Mouse (Mus musculus) MN1 (cell line): ENCODE measurements around the gene Taf6l.

Experiments used
- DNase-seq: peaks from one replicate; pipeline ENCODE4 v3.0.0-alpha.2; 2016; ENCODE audit warnings: low spot score

Taf6l gene

DNA sequence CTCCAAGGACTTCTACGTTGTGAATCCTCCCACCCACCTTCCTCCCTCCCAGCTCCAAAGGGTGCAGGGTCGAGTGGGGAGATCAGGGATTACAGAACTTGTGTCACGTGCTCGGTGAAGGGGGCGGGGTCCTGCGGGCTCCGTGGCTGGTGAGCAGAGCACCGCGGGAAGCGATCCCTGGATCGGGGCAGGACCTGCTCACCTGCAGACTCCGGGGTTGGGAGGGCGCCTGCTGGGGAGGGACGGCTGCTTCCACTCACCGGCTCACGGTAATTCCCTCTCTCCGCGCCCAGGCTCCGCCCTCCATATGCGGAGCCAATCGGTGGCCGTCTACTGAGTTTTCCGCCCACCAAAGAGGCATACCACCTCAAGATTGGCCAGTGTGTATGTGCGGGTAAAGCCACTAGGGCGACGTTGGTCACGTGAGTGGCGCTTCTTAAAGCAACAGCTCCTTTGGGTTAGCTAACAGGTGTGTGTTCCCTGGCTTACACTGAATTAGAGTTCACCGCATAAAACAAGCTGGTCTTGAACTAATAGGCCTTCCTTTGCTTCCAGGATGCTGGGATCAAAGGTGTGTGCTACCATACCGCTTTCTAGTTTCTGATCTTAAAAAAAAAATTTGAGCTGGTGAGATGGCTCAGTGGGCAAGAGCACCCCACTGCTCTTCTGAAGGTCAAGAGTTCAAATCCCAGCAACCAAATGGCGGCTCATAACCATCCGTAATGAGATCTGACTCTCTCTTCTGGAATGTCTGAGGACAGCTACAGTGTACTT lies at the start of gene Taf6l:
Taf6l (minus strand) TSS at position 410 of the 774 bp plus-strand sequence.
- peak; percentile 91 for DNase-seq

DNA sequence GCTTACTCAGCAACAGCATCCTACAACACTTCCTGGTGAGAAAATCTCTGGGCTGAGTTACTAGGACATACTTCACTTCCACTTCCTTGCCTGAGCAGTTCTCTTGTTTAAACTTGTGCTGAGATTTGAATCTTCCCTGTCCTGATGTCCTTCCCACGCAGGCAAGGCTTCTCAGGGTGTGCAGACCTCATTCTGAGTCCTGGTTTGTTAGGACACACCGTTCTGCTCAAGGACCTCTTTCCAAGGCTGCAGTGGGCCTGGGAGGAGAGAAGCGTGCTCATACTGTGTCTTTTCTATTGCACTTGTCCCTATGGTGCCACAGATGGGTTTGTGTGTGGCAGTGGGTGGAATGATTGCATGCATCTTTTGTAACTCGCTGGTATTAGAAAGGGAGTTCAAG lies 46.8 kb upstream of the Taf6l start:
- no peak for DNase-seq

DNA sequence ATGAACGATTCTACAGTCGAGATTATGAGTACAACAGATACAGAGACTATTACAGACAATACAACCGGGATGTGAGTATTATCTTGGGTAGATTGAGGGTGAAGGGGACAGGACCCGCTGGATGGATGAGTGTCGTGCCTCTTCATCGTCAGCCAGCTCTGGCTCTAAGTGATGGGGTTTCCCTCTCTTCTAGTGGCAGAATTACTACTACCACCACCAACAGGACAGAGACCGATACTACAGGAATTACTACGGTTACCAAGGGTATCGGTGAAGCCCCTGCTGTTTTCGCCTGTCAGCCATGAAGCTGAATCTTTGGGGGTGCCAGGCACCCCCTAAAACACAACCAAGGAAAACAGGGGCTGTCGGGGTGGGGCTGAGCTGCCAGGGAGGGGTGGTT lies 45.0 kb upstream of the Taf6l start:
- DNase-seq = no peak

DNA sequence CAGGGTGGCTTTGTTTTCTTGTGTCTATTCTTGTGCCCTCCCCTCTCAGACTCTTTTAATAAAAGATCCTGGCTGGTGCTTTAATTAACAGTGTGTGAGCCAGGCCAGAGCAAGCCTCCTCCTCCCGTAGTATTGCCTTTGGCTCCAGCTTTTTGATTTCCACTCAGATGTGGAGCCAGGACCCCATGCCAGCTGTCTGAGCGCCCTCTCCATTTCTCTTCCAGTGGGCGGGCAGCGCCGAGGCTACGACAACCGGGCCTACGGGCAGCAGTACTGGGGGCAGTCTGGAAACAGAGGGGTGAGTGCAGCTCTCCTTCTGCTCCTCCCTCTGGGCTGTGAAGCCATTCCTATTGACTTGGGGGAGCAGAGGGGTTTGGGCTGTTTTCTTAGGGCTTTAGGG lies 44.4 kb upstream of the Taf6l start:
- no peak for DNase-seq

DNA sequence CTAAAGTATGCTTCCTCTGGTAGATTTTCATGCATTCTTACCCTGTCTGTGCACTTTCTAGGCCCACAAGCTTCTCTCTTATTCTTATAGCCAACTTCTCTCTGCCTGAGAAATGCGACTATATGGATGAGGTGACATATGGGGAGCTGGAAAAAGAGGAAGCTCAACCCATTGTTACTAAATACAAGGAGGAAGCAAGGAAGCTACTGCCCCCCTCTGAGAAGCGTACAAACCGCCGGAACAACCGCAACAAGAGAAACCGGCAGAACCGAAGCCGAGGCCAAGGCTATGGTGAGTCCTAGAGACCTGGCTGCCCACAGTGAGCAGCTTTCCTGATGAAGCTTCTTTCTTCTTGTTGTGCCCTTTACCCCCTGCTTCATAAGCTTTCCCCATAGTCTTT lies 43.4 kb upstream of the Taf6l start, which contains the start of gene AC129217.1:
AC129217.1 (plus strand) TSS at position 114 of the 400 bp plus-strand sequence.
- DNase-seq = no peak

DNA sequence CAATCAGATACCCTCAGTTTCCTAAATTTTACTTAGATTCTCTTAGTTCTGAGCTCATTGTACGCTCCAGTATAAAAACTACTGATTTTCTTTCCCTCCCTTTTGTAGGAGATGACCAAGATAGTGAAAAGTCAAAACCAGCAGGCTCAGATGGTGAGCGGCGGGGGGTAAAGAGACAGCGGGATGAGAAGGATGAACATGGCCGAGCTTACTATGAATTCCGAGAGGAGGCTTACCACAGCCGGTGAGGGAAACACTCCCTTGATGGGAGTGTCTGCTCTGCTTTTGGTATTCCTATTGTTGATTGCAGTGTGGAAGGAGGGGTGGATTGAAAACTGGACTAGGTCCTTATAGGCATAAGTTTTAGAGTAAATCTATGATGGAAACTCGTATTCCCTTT lies 36.5 kb upstream of the Taf6l start:
- no peak for DNase-seq

DNA sequence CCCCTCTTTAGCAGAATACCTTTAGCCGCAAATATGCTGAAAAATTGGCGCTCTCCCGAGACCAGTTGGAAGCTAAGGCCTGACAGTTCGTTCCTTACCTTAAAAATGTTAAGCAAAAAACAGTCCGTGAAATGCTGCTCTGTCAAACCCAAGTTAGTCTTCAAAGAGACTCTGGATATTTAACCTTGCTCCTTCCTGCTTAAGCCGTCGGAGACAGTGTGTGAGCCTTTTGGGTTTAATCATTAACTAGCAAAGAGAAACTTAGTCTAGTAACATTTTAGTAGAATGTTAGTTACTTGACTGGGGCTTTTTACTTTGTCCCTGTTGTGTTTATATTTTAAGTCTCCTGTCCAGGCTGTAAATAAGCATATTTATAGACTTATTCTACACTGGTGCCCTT lies 34.9 kb upstream of the Taf6l start:
- no peak for DNase-seq

DNA sequence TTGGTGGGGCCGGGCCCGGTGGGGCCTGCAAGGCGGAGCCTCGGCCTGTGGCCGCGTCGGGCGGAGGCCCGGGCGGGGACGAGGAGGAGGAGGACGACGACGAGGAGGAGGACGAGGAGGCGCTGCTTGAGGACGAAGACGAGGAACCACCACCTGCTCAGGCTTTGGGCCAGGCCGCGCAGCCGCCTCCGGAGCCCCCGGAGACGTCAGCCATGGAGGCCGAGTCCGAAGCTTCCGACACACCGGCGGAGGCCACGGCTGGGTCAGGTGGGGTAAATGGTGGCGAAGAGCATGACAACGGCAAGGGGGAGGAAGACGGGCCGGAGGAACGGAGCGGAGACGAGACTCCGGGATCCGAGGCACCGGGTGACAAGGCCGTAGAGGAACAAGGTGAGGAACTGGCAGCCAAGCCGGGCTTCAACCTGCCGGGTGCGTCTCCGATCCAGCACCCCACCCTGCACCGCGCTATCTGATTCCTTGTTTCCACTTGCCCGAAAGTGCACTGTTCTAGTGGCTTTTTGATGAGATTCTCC lies 34.3 kb upstream of the Taf6l start:
- no peak for DNase-seq

DNA sequence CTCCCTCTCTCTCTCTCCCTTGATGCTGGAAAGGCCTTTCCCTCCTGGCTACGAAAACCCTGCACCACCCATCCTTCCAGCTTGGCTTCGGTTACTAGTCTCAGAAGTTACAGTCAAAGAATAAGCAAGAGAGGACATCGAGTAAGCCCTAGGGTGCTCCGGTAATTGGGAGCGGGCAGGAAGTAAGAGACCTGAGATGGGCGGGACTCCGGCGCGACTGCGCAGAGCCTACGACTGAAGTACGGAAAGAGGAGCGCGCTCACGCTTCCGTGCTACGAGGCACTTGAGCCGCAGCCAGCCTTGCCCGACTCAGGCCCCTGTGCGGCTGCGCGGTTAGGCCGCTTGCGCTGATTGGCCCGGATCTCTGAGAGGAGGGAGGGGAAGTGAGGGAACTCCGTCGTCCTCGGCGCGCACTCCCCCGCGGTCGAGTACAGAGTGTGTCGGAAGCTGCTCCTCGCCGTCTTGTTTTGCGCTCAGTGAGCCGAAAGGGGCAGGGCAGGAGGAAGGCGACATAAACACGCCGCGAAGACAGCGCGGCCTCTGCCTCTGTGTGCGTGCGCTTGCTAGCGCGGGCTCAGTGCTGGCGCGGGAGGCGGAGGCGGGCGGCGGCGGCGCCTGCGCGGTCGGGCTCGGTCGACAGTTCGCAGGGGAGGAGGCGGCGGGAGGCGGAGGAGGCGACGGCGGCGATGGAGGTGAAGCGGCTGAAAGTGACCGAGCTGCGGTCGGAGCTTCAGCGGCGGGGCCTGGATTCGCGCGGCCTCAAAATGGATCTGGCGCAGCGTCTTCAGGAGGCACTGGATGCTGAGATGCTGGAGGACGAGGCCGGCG lies 33.6 kb upstream of the Taf6l start, which contains the start of gene Hnrnpul2:
Hnrnpul2 (plus strand) TSS at position 415 of the 828 bp plus-strand sequence.
- DNase-seq = peak; percentile 96

DNA sequence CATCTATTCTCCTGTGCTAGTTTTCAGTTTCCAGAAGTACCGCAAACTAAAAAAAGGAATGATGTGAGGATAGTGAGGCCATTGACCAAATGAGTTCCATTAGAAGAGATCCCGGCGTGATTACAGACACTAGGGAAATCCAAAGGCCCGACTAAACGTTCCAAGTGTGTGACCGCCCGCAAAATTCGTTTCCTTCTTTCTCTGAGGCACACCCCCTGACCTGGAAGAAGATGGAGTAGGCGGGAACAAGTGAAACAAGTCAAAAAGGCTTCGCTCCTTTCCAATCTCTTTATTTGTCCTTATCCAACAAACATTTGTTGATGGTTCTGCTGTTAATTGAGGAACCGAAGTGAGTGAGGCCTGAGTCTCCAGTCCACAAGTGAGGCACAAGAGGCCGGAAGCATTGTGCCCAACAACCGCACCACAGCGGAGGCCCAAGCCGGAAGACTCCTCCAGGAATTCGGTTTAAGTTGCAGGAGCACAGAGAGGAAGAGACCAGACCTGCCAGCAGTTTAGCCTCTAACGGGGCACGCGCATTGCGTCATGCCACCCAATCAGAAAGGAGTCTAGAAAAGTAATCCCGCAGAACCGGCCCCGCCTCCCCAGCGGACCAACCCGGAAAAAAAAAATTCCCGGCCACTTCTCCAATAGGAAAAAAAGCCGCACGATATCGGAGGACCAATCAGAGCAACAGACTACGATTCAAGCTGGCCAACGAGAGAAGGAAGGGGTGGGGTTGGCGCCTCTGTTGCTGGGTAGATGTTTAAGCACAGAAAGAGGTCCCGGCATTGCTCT lies 32.8 kb upstream of the Taf6l start, which contains the start of gene Ttc9c:
Ttc9c (minus strand) TSS at position 533 of the 795 bp plus-strand sequence.
- peak; percentile 97 for DNase-seq

DNA sequence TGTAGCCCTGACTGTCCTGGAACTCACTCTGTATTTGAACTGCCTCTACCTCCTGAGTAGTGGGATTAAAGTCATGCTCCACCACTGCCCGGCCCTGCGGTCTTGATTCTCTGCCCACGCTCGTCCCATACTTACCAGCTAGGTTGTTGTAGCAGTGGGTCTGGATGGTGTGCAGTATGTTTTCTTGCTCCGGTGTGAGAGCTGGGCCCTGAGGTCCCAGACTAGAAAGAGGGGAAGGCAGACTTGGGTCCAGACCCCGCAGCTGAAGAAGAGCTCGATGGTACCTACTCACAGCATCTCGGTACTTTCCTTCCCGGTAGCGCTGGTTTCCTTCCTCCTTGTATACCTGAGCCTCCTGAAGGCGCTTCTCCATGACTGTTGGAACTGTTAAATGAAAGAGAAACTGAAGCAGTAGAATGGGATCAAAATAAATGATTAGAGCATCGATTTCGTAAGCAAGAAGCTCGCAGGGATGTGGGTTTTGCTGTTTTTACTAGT lies 32.1 kb upstream of the Taf6l start:
- DNase-seq = no peak

DNA sequence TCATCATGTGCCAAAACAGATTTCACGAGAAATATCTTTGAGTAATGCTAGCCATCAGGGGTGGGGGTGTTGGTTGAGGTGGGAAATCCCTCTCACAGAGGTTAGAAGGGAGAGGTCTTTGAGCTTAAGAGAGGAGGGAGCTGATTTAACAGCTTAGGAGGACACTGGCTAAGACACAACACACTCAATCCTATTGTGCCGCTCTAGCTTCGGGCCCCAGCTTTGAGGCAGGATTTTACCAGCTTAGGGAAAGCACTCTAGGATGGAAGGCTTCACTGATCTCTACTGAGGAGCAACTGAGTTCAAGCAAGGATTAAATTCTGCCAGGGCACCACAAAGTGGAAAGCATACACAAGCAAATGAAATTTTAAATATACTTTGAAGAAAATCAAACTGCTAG lies 30.8 kb upstream of the Taf6l start:
- DNase-seq = no peak

DNA sequence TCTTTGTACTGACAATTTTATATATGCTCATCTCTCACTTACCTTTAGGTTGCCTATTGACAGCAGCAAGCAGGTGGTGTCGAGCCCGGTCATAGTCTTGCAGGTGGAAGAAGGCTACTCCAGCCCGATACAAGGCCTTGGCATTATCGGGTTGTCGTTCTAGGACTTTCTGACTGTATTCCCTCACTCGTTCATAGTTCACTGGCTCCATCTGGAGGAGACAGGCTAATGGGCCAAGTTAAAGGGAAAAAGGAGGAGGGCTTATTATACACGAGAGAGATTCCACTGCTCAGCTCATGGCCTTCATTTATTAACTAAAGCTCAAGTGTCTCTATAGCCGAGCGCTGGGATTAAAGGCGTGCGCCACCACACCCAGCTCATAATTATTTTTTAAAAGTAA lies 29.6 kb upstream of the Taf6l start:
- DNase-seq = peak; percentile 35

DNA sequence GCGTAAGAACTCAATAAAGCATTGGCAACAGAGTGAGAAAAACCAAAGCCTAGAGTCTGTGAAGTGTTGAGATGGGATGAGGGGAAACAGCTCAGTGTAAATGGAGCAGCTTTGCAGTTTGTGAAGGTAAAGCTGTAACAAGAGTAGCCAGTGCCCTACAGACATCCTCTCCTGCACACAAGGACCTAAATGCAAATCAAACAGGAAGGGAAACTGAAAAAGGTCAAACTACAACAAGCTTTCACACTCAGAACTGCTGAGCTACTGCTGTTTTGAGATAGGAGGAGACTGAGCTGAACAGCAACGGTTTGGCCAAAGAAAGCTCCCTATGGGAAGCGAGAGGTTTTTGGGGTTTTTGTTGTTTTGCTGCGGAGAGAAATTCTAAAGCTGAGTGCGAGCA lies 20.6 kb upstream of the Taf6l start:
- no peak for DNase-seq

DNA sequence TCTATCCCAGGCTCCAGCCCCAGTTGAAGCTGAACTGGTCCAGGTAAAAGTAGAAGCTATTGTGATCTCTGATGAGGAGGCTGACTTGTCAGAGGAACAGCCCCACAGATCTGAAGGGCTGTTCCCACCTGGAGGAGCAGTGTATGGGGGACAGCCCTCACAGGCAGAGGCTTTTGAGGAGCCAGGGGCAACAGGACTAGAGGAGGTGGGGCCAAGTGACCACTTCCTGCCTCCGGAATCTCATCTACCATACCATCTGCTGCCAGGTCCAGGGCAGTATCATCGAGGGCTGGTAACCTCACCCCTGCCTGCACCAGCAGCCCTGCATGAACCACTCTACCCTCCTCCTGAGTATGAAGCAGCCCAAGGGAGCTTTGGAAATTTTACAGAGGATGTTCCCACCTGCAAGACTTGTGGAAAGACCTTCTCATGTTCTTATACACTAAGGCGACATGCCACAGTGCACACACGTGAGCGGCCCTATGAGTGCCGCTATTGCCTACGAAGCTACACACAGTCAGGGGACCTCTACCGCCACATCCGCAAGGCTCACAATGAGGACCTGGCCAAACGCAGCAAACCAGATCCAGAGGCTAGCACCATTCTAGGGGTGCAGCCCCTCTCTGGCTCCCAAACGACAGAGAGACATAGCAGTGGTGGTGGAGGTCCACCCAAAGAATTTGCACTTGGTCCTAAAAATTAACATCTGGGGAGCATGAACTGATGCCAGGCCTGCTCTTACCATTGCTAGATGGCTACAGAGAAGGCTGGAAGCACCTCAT lies 17.9 kb upstream of the Taf6l start:
- DNase-seq = no peak

DNA sequence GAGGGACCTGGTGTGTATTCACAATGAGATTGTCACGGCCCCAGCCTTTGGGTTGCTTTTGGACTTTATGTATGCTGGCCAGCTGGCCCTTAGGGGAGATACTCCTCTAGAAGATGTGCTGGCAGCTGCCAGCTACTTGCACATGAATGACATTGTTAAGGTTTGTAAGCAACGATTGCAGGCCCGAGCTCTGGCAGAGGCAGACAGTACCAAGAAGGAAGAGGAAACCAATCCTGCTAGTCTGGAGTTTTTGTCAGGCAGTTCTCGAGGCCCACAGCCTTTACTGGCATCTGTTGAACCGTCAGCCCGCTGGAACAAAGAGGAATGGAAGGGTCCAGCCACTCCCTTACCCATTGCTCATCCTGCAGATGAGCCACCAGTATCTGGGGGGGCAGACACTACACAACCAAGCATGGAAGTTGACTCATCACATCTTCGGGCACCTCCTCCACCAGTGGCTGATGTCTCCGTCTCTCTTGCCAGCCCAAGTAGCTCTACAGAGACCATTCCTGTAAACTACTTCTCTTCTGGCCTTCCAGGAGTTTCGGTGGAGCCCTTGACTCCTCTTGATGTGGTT lies 17.1 kb upstream of the Taf6l start:
- no peak for DNase-seq

DNA sequence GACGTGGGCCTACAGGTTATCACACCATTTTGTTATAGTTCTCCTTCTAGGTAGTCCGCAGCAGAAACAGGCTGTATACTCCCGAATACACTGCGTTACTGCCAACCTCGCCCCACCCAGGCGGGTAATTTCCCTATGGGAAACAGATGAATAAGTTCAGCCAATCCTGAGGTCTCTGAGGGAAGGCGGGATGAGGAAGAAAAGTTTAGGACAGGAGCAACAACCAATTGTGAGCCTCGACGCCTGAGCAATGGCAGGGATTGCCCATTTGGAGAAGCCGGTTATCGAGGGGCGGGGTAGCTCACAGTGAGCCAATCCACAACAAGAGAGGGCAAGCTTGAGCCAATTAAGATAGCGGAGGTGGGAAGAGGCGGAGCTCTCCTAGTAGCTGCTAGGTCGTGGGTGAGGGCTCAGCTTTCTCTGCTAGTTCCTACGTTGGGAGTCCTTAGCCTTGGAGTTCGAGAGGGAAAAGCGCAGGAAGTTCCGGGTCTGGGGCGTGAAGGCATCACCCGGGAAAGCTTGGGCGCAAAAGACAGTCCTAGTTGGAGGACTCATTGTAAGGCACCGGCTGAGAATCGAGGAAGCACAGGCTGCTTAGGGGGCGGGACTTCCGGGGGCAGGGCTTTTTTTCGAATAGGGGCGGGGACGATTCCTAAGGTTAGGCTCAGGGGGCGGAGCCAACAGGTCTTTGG lies 16.1 kb upstream of the Taf6l start, which contains the start of gene Zbtb3:
Zbtb3 (plus strand) TSS at position 426 of the 692 bp plus-strand sequence.
- peak; percentile 95 for DNase-seq

DNA sequence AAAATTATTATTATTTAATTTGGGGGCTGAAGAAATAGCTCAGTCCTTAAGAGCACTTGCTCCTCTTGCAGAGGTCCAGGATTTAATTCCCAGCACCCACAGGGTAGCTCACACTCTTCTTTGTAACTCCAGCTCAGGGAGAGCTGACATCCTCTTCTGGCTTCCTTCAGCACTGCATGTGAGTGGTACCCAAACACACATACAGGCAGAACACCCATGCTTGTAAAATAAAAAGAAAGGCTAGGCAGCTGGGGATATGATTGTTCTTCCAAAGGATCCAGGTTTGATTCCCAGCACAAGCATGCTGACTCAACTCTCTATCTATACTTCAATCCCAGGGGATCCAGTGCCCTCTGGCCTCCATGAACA lies 12.7 kb upstream of the Taf6l start:
- no peak for DNase-seq

DNA sequence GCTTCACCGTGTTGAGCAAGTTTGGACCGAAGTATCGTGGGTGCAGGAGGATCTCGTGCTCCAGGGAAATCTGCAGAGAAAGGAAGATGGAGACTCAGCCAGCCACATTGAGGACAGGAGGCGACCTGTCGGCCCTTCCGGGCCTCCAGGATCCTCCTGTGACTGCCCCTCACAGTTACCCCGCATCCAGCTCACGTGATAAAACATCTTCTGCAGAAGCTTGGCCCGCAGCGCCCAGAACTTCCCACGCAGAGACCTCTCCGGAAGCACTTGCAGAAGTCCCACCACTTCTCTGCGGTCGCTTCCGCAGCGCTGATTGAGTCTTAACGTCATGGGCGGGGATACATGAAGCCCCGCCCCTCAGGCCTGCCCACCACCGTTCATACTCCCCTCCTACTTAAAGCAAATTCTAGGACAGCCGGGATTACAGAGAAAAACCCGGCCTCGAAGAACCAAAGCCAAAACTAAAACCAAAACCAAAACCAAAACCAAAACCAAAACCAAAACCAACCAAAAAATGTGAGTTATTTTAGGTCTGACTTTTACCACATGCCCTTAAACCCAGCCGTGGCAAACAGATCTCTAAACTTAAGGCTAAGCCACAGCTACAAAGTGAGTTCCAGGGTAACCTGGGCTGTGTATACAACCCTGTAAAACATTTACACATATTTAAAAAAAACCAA lies 12.2 kb upstream of the Taf6l start, which contains the start of gene Polr2g:
Polr2g (minus strand) TSS at position 314 of the 683 bp plus-strand sequence.
- peak; percentile 85 for DNase-seq
